Mouse (Mus musculus) activated CD4-positive, CD25-positive, alpha-beta regulatory T cell (primary cell): ENCODE results near the gene Unc45a. TPM values are rescaled to one million over a fixed set of nuclear protein-coding genes. Genes with fewer than 3 reads are reported as not detected.

Experiments used
- polyA plus RNA-seq, 2 experiments: library from polyadenylated mRNA; unstranded; fragments of 100-300 nt; shearing (Covaris generic); gene quantifications; one replicate each; pipeline ENCODE4 v1.2.1; 2017

Gene Unc45a
- 10 to 100 TPM; 51.9 to 73.5 TPM for polyA plus RNA-seq

DNA sequence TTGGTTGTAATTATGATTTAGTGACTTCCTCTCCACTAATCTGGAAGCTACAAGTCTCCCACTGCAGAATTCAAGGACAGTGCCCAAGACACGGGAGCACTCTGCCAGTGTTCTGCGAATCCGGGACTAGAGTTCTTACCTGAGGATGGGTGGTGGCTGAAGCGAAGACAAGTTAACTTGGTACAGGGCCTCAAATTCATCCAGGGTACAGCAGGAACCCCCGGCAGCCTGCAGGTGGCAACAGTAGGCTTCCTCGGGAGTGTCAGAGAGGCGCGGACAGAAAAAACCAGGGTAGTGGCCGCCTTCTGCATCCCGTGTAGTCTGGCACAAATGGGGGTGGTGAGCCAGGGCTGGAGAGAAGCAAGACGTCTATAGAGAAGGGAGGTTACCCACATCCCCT, at the start of gene Unc45a:
TSS of gene Unc45a (minus strand) at position 213 of the 400 bp plus-strand sequence.

DNA sequence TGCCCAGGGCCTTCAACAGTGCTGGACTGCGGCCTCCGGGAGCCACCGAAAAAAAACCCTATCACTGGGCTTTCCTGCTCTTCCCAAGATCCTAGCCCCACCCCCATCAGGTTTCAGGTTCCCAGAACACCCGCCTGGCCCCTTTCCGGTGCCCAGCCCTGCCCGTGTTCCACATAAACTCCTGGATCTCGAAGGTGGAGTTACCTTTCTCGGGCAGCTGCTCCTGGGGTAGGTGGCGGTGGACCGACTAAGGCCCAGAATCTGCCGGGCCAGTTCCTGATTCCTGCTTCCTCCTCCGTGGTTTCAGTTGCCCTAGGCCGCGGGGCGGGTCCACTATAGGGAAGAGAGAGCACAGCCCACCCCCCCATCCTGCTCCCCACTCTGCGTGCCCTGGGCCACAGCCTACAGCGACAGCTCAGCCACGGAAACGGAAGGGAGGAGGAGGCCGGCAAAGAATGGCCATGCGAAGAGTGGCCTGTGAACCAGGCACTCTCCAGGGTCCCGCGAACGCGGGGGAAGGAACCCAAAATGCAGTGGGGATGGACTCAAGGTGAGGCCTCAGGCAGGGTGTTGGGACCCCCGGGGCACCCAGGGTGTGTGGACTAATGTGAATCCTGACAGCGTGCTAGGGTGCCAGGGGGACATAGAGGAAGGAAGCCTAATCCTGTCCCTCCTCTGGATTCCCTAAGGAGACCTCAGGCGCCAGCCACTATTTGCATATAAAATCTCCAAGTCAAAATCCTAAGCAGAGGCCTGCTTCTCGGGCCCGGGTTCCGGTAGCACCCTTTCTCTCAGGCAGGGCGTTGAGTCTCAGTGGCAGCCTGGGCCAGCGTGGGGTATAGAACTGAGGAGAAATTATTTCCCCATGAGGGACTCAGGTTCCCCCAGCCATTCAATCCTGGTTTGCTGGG, 47.1 kb upstream of the Unc45a start, which contains the start of gene Fes:
TSS of gene Fes (minus strand) at position 314 of the 911 bp plus-strand sequence.

DNA sequence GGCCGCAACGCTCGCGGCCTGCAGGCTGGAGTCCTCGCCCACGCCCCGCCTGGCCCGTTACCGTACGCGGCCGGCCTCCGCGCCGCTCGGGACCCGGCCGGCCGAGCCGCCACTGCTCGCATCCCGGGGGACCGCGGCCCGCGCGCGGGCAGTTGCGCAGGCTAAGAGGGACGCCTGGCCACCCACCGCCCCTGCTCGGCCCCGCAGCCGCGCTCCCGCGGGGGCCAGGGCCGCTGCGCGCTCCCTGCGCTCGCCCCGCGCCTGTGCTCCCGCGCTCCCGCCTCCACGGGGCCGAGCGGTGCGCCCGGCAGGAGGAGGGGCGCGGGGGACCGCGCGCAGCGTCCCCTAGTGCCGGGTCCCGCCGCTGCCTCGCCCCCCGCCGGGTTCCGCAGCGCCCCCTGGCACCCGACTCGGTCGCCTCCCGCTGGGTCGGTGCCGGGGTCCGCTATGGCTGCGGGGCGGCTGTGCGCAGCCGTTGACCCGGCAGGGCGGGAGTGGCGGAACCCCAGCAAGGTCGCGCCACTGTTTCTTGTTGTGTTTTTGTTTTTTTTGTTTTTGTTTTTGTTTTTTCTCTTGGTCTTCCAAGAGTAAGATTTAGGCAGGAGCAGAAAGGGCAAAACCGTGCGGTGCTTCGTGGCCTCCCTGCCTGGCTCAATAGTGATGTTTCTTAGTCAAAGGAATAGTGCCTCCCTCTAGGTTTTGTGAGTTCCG, 30.4 kb upstream of the Unc45a start, which contains the start of gene Man2a2:
TSS of gene Man2a2 (minus strand) at position 335 of the 711 bp plus-strand sequence.

DNA sequence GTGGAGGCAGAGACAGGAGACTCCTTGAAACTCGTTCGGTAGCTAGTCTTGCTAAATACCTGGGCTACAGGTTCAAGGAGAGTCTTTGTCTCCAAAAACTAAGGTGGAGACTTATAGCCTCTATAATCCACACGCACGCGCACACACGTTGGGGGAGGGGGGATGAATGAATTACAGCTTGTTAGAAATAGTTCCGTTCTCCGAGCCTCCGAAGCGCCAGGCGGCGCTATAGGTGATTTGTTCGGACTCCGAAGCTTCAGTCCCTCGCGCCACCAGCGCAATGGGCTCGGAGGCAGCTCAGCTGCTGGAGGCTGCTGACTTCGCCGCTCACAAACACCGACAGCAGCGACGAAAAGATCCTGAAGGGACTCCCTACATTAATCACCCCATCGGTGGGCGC, 2.1 kb upstream of the Unc45a start, which contains the start of gene Hddc3:
TSS of gene Hddc3 (plus strand) at position 247 of the 400 bp plus-strand sequence.

DNA sequence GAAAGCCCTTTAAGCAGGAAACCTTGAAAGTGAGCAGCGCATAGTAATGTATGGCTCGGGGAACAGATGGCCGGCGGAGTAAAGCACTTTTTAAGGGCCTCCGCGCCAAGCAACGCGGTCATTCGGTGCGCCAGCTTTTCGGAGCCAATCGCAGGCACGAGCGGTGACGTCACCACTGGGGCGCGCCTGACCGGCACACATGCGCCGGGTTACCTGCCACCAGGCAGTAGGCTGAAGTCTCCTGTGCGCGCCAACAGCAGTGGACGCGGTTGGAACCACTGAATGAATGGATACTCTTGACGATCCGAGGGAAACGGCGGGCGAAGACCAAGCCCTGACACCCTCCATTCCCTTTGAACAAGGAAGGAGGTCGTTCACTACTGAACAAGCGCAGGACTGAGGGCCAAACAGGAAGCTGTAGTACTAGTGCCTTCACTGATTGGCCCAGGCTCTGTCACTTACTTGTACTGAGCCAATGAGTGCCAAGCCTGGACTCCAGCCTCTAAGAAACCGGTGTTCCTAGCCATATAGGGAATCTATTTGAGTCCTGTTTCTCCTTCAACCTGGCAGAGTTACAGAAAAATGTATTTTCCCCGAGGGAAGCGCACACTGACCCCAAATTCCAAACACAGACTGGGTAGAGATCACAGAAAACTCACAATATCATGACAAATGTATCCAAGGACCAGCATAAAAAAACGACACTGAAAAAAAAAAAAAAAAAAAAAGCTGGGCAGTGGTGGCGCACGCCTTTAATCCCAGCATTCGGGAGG, 16.6 kb downstream of the Unc45a start, which contains the start of gene Rccd1:
TSS of gene Rccd1 (minus strand) at position 412 of the 773 bp plus-strand sequence.

DNA sequence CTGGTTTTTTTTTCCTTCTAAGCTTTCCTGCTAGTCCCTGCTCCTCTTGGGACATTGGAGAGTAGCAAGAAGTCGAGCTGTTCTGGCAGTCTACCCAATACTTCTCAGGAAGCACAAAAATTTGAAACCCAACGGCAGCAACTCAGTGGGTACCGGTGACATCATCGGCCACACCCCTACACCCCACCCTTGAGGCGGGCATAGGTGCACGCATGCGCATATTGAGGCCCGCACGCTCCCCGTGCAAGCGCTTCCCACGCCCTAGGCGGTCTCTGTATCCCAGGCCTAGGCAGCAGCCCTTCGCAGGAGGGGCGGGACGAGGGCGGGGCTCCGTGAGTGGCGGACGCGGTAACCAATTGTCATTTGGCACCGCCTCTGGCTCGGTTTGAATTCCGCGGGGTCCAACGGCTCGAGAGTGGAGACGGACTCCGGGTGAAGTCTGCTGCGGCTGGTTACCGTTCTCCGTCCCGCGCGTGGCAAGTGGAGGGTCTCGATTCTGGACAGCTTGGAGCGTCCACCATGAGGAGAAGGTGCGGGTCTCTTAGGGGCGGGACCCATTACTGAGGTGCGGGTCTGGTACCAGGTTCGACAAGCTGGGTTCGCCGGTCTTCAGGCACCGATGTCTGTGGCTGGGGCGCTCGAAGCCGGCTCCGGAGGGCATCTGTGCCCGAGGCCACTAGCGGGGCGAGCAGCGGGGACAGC, 46.6 kb downstream of the Unc45a start, which contains the start of gene Prc1:
TSS of gene Prc1 (plus strand) at position 389 of the 702 bp plus-strand sequence.

Other genes starting within 250 kb of the Unc45a start
- gene Idh2, start 225.6 kb downstream of the Unc45a start, polyA plus RNA-seq, result 10 to 100 TPM; 61.7 to 97.1 TPM
- gene Sema4b, start 154.2 kb downstream of the Unc45a start, polyA plus RNA-seq, result 10 to 100 TPM; 16.9 to 30.2 TPM
- gene Cib1, start 108.2 kb downstream of the Unc45a start, polyA plus RNA-seq, result 100 to 1,000 TPM; 224 to 231 TPM
- 1 to 10 TPM; 8.2 to 9.8 TPM for gene Gdpgp1, start 108.1 kb downstream of the Unc45a start, polyA plus RNA-seq
- gene Ttll13, start 94.6 kb downstream of the Unc45a start, polyA plus RNA-seq, result under 1 TPM in 1 of 2 experiments, not detected in 1; 0.53 TPM
- 10 to 100 TPM; 46.1 to 66.2 TPM for gene Ngrn, start 79.8 kb downstream of the Unc45a start, polyA plus RNA-seq
- gene Vps33b, start 71.4 kb downstream of the Unc45a start, polyA plus RNA-seq, result 10 to 100 TPM; 46.1 to 52.9 TPM
- gene Prc1, start 46.6 kb downstream of the Unc45a start, polyA plus RNA-seq, result 10 to 100 TPM; 18.8 to 28.3 TPM
- 10 to 100 TPM; 15.6 to 17.4 TPM for gene Rccd1, start 16.6 kb downstream of the Unc45a start, polyA plus RNA-seq
- 1 to 10 TPM; 5.8 to 8.1 TPM for gene Hddc3, start 2.1 kb upstream of the Unc45a start, polyA plus RNA-seq
- 10 to 100 TPM; 24.5 to 38.4 TPM for gene Man2a2, start 30.4 kb upstream of the Unc45a start, polyA plus RNA-seq
- 1 to 10 TPM; 2.3 to 2.6 TPM for gene Fes, start 46.9 kb upstream of the Unc45a start, polyA plus RNA-seq
- gene Furin, start 64.4 kb upstream of the Unc45a start, polyA plus RNA-seq, result 10 to 100 TPM; 40.6 to 68.3 TPM
- 1 to 10 TPM; 5.1 to 9.6 TPM for gene Blm, start 194.1 kb upstream of the Unc45a start, polyA plus RNA-seq